In the genomic region with DNA sequence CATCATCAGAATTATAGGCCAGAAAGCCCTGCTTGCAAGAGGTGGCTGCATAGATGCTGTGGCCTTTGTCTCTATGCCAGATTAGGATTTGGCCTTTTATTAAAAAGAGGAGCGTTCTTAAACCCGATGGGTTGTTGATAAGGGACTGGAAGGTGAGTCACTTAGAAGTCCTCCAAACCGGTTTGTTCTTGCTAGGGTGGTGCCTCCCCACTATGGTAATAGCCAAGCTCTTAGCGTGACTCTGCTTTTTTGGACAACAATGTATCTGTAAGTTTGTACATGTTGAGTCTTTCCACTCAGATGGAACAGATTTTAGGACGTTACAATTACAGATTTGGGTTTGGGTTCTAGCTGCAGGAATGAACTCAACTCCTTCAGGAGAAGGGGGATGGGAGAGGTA, we compare ENCODE assay signal across 22 mouse cellular contexts. TPM values are rescaled to one million over a fixed set of nuclear protein-coding genes. Genes with fewer than 3 reads are reported as not detected.
DNase-seq lines count a peak whose midpoint lies in the region; ATAC-seq and TF ChIP-seq lines count a peak whose summit lies in the region.
"Had no signal": no experiment of that assay in that cellular context is flagged by ENCODE, and none has a peak within 500 bp of the region (broad histone marks: within the 10 kb centered on the region; RNA-seq: fewer than 3 reads in every experiment).

No protein-coding gene starts in this region.

- no peak for TF ChIP-seq CTCF in left cerebral cortex, adult 2 months (IDR thresholded peaks at IDR 0.05)

- no peaks in the 10 kb centered on the region for H3K36me3 ChIP-seq in kidney, embryonic 16.5 days (ENCODE audit: insufficient read depth, low read length)
- no peaks in the 10 kb centered on the region for H3K36me3 ChIP-seq in hindbrain, embryonic 15.5 days
- H3K36me3 ChIP-seq in stomach, embryonic 14.5 days (ENCODE audit: control insufficient read depth, insufficient read depth, low read length): no peaks in the 10 kb centered on the region
- H3K36me3 ChIP-seq in intestine, embryonic 15.5 days: no peaks in the 10 kb centered on the region

- no peak overlapping the region for H3K4me3 ChIP-seq in kidney, embryonic 16.5 days (ENCODE audit: low read length)
- H3K4me3 ChIP-seq in hindbrain, embryonic 15.5 days: no peak overlapping the region
- H3K4me3 ChIP-seq in stomach, embryonic 14.5 days (ENCODE audit: low read depth, low read length): no peak overlapping the region
- no peak overlapping the region for H3K4me3 ChIP-seq in left cerebral cortex, adult 2 months
- no peak overlapping the region for H3K4me3 ChIP-seq in intestine, embryonic 15.5 days (replicated peaks)
- H3K4me3 ChIP-seq: erythroblast, embryonic 14.5 days; heart, adult 2 months; megakaryocyte, embryonic 14.5 days had no signal

- ATAC-seq in kidney, embryonic 16.5 days (ENCODE audit: low FRiP score, low TSS enrichment): no peak
- ATAC-seq in hindbrain, embryonic 15.5 days (ENCODE audit: low FRiP score, low read depth): no peak
- ATAC-seq in stomach, embryonic 14.5 days (ENCODE audit: insufficient number of reproducible peaks, insufficient read depth, low FRiP score, low read depth): no peak
- ATAC-seq in intestine, embryonic 15.5 days: no peak
- ATAC-seq: forebrain, postnatal 0 days; intestine, embryonic 16.5 days; lung, postnatal 0 days had no signal

- H3K27me3 ChIP-seq in kidney, embryonic 16.5 days (ENCODE audit: insufficient read depth, low read length): peaks cover 23% of the 10 kb centered on the region
- peaks cover 85% of the 10 kb centered on the region for H3K27me3 ChIP-seq in hindbrain, embryonic 15.5 days
- no peaks in the 10 kb centered on the region for H3K27me3 ChIP-seq in stomach, embryonic 14.5 days (ENCODE audit: control insufficient read depth, insufficient read depth, low read length)
- H3K27me3 ChIP-seq in intestine, embryonic 15.5 days (replicated peaks): peaks cover 50% of the 10 kb centered on the region

- intact Hi-C loops in left cerebral cortex, adult 2 months (cut with DNase I): no loop called here

- H3K9ac ChIP-seq in kidney, embryonic 16.5 days (replicated peaks; ENCODE audit: low read length): no peak overlapping the region
- H3K9ac ChIP-seq in hindbrain, embryonic 15.5 days: no peak overlapping the region
- H3K9ac ChIP-seq in stomach, embryonic 14.5 days (replicated peaks; ENCODE audit: low read depth, low read length): no peak overlapping the region
- no peak overlapping the region for H3K9ac ChIP-seq in intestine, embryonic 15.5 days
- H3K9ac ChIP-seq: forebrain, postnatal 0 days; liver, embryonic 14.5 days had no signal

- peaks cover 60% of the 10 kb centered on the region for H3K4me1 ChIP-seq in kidney, embryonic 16.5 days (ENCODE audit: insufficient read depth, low read length)
- peaks cover 9% of the 10 kb centered on the region; the same call in 1 of the 2 replicates for H3K4me1 ChIP-seq in hindbrain, embryonic 15.5 days (replicated peaks)
- H3K4me1 ChIP-seq in stomach, embryonic 14.5 days (ENCODE audit: control insufficient read depth, insufficient read depth, low read length): peaks cover 44% of the 10 kb centered on the region
- peaks cover 12% of the 10 kb centered on the region; the same call in 1 of the 2 replicates for H3K4me1 ChIP-seq in intestine, embryonic 15.5 days (replicated peaks)
- H3K4me1 ChIP-seq: megakaryocyte, embryonic 14.5 days had no signal

- 0 out of 2 replicates have a peak overlapping the region, but pooled peaks have one; percentile 8 for H3K27ac ChIP-seq in kidney, embryonic 16.5 days (ENCODE audit: low read length)
- peak overlapping the region; percentile 87; the same call in 1 of the 2 replicates for H3K27ac ChIP-seq in hindbrain, embryonic 15.5 days (replicated peaks)
- H3K27ac ChIP-seq in stomach, embryonic 14.5 days (ENCODE audit: low read length): peak overlapping the region; percentile 62; the same call in 1 of the 2 replicates
- no peak overlapping the region for H3K27ac ChIP-seq in left cerebral cortex, adult 2 months
- no peak overlapping the region for H3K27ac ChIP-seq in intestine, embryonic 15.5 days
- H3K27ac ChIP-seq: heart, adult 2 months; liver, embryonic 14.5 days had no signal

- DNase-seq in kidney, adult 9 months: no peak
- DNase-seq in R1 (ENCODE audit: low read depth, low spot score): peak; percentile 50
- DNase-seq in left cerebral cortex, adult 2 months (ENCODE audit: extremely low spot score in 1 of 2, low spot score in 2 of 2): no peak
- DNase-seq in frontal cortex, postnatal 14 days (ENCODE audit: low spot score in 2 of 2): no peak
- DNase-seq: cerebellum, adult 11 months; forebrain, postnatal 0 days; heart, adult 2 months; left cerebral cortex, postnatal 4 days; right cerebral cortex, postnatal 25 days had no signal

- H3K4me2 ChIP-seq in kidney, embryonic 16.5 days (replicated peaks; ENCODE audit: low read depth, low read length): no peak overlapping the region
- H3K4me2 ChIP-seq in hindbrain, embryonic 15.5 days: peak overlapping the region; percentile 56
- H3K4me2 ChIP-seq in stomach, embryonic 14.5 days (replicated peaks; ENCODE audit: low read depth, low read length): peak overlapping the region; percentile 37; the same call in 1 of the 2 replicates
- H3K4me2 ChIP-seq in intestine, embryonic 15.5 days (replicated peaks): no peak overlapping the region

- no peaks in the 10 kb centered on the region for H3K9me3 ChIP-seq in kidney, embryonic 16.5 days (ENCODE audit: low read length)
- H3K9me3 ChIP-seq in hindbrain, embryonic 15.5 days: no peaks in the 10 kb centered on the region
- no peaks in the 10 kb centered on the region for H3K9me3 ChIP-seq in stomach, embryonic 14.5 days (ENCODE audit: control insufficient read depth, low read depth, low read length)
- no peaks in the 10 kb centered on the region for H3K9me3 ChIP-seq in intestine, embryonic 15.5 days
- H3K9me3 ChIP-seq: megakaryocyte, embryonic 14.5 days had no signal

- WGBS in kidney, embryonic 16.5 days: 35% methylated on average over 5 of the region's 5 CpGs
- WGBS in hindbrain, embryonic 15.5 days: 13% methylated on average over 5 of the region's 5 CpGs
- WGBS in stomach, embryonic 14.5 days: 32% methylated on average over 5 of the region's 5 CpGs
- WGBS in intestine, embryonic 15.5 days: 40% methylated on average over 5 of the region's 5 CpGs

RNA-seq across cellular contexts. Expression of gene Hoxc4, which starts 22.9 kb away (rescaled TPM):
- polyA plus RNA-seq in kidney, embryonic 16.5 days (2015; fragmentation: Nextera tagmentation; extraction: Ambion mirVana): 6.9 and 8.6 TPM in 2 replicates
- polyA plus RNA-seq in hindbrain, embryonic 15.5 days (2015; fragmentation: Nextera tagmentation; extraction: Ambion mirVana): 56.8 and 63.8 TPM in 2 replicates
- polyA plus RNA-seq in stomach, embryonic 14.5 days (2014; fragmentation: Nextera tagmentation; extraction: Ambion mirVana): 23.4 and 26.5 TPM in 2 replicates
- not detected for total RNA-seq in left cerebral cortex, adult 2 months (2021)
- 9.5 and 10.6 TPM in 2 replicates for polyA plus RNA-seq in intestine, embryonic 15.5 days (2015; fragmentation: Nextera tagmentation; extraction: Ambion mirVana)
- total RNA-seq: common myeloid progenitor, adult 5-6 weeks; forebrain, postnatal 0 days; heart, adult 2 months; layer of hippocampus, postnatal 25 days; left cerebral cortex, postnatal 4 days had no signal
- polyA plus RNA-seq: forebrain, postnatal 0 days had no signal

RNA-seq across cellular contexts. Expression of gene Hoxc6, which starts 43.6 kb away (rescaled TPM):
- 7.6 and 11.0 TPM in 2 replicates for polyA plus RNA-seq in kidney, embryonic 16.5 days (2015; fragmentation: Nextera tagmentation; extraction: Ambion mirVana)
- 7.4 and 13.1 TPM in 2 replicates for polyA plus RNA-seq in hindbrain, embryonic 15.5 days (2015; fragmentation: Nextera tagmentation; extraction: Ambion mirVana)
- 4.8 and 5.5 TPM in 2 replicates for polyA plus RNA-seq in stomach, embryonic 14.5 days (2014; fragmentation: Nextera tagmentation; extraction: Ambion mirVana)
- total RNA-seq in left cerebral cortex, adult 2 months (2021): not detected
- polyA plus RNA-seq in intestine, embryonic 15.5 days (2015; fragmentation: Nextera tagmentation; extraction: Ambion mirVana): 5.7 and 6.1 TPM in 2 replicates
- total RNA-seq: common myeloid progenitor, adult 5-6 weeks; forebrain, postnatal 0 days; heart, adult 2 months; layer of hippocampus, postnatal 25 days; left cerebral cortex, postnatal 4 days; monocyte, adult 5-6 weeks had no signal
- polyA plus RNA-seq: erythroblast, embryonic 14.5 days; forebrain, postnatal 0 days; heart, adult 2 months; lung, postnatal 0 days had no signal

RNA-seq across cellular contexts. Expression of gene Hoxc8, which starts 51.2 kb away (rescaled TPM):
- polyA plus RNA-seq in kidney, embryonic 16.5 days (2015; fragmentation: Nextera tagmentation; extraction: Ambion mirVana): 6.6 and 9.2 TPM in 2 replicates
- polyA plus RNA-seq in hindbrain, embryonic 15.5 days (2015; fragmentation: Nextera tagmentation; extraction: Ambion mirVana): 2.3 and 16.6 TPM in 2 replicates
- 1.0 and 1.1 TPM in 2 replicates for polyA plus RNA-seq in stomach, embryonic 14.5 days (2014; fragmentation: Nextera tagmentation; extraction: Ambion mirVana)
- total RNA-seq in left cerebral cortex, adult 2 months (2021): not detected
- 6.2 and 7.0 TPM in 2 replicates for polyA plus RNA-seq in intestine, embryonic 15.5 days (2015; fragmentation: Nextera tagmentation; extraction: Ambion mirVana)
- total RNA-seq: common myeloid progenitor, adult 5-6 weeks; forebrain, postnatal 0 days; heart, adult 2 months; layer of hippocampus, postnatal 25 days; left cerebral cortex, postnatal 4 days; monocyte, adult 5-6 weeks had no signal
- polyA plus RNA-seq: erythroblast, embryonic 14.5 days; forebrain, postnatal 0 days; heart, adult 2 months; heart, embryonic 16.5 days; lung, postnatal 0 days had no signal

Comparison
In these comparisons a context has a peak if more than half of its experiments do, and no peak if none do; other contexts are left out.
1. H3K27ac ChIP-seq: peak in kidney, embryonic 16.5 days (single experiment), hindbrain, embryonic 15.5 days (single experiment) and stomach, embryonic 14.5 days (single experiment); none in left cerebral cortex, adult 2 months (single experiment) and intestine, embryonic 15.5 days (single experiment).
2. H3K4me2 ChIP-seq: peak in hindbrain, embryonic 15.5 days (single experiment) and stomach, embryonic 14.5 days (single experiment); none in kidney, embryonic 16.5 days (single experiment) and intestine, embryonic 15.5 days (single experiment).